Mouse (Mus musculus): ENCODE data around the gene Fgfr2. TPM values are rescaled to one million over a fixed set of nuclear protein-coding genes. Genes with fewer than 3 reads are reported as not detected.

The Fgfr2 gene
- polyA plus RNA-seq, 1 experiment from 2014 or later, result 39.4 TPM

DNA sequence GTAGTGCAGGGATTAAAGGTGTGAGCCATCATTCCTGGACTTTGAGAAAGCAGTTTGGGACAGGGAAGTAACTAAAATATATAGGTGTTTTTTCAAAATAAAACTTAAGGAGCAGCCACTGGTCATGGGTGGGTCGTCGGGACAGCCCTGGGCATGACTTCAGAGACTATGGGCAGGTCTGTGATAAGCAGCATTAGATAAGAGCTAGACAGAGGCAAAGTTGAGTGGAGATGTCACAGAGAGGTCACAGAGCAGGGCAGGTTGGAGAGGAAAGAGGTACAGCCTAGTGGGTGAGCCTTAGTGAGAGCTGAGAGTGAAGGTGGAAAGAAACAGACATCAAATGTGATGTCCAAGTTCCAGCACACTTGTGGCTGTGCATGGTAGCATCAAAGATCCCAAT is 2086.1 kb downstream of the Fgfr2 start:
- Histone ChIP-seq H3K27me3 (no peaks in the 10 kb centered on the region), H3K4me2 (replicated peaks) (no peak overlapping the region), H3K4me3 (replicated peaks) (no peak overlapping the region), H3K27ac (no peak overlapping the region), H3K4me1 (replicated peaks) (no peaks in the 10 kb centered on the region), H3K9me3 (no peaks in the 10 kb centered on the region), H3K9ac (replicated peaks) (no peak overlapping the region), H3K36me3 (no peaks in the 10 kb centered on the region)
- WGBS, result 90% methylated on average over 2 of the region's 2 CpGs
- ATAC-seq, result no peak

DNA sequence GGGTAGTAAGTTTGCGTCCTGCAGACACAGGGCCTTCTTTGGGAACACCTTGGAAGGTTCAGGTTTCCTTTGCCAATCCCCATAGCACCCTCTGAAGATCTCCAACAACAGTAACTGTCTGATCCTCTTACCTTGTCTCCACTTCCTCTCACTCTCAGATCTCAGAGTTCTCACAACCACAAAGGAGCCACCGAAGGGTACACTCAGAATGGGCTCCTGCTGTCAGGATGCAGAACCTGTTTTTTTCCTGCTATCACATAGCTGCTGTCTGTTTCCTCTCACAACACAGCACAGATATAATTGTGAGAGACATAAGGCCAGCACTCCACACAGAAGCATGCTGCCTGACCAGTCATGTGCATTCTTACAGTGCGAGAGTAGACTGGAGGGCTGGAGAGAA is 2086.8 kb downstream of the Fgfr2 start:
- Histone ChIP-seq H3K27ac (no peak overlapping the region), H3K9ac (replicated peaks) (no peak overlapping the region), H3K27me3 (no peaks in the 10 kb centered on the region), H3K4me3 (replicated peaks) (no peak overlapping the region), H3K4me1 (replicated peaks) (no peaks in the 10 kb centered on the region), H3K4me2 (replicated peaks) (no peak overlapping the region), H3K9me3 (no peaks in the 10 kb centered on the region), H3K36me3 (no peaks in the 10 kb centered on the region)
- ATAC-seq, result no peak
- 89% methylated on average over 3 of the region's 3 CpGs for WGBS

DNA sequence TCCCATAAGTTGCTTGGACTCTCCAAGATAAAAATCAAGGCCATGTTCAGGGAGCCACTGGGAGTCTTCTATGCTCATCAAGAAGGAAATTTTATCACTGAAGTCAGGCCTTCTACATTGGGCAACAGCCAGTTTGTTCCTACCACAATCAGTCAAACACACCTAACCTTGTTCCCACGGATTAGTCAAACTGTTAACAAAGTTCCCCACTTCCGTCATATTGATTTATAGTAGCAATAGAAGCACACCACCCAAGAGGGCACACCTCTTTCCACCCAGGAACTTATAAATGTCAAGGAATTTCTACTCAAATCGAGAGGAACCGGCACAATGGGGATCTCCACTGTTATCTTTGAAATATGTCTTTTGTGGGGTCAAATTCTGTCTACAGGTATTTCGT is 2091.4 kb downstream of the Fgfr2 start, which contains the start of gene Dmbt1:
TSS of gene Dmbt1 (plus strand) at position 299 of the 400 bp plus-strand sequence.
- Histone ChIP-seq H3K4me2 (replicated peaks) (no peak within 1 kb of the TSS), H3K4me3 (replicated peaks) (no peak within 1 kb of the TSS), H3K27ac (no peak within 1 kb of the TSS), H3K9me3 (no peaks in the 10 kb centered on the region), H3K27me3 (no peaks in the 10 kb centered on the region), H3K36me3 (no peaks in the 10 kb centered on the region), H3K4me1 (replicated peaks) (no peaks in the 10 kb centered on the region), H3K9ac (replicated peaks) (no peak within 1 kb of the TSS)
- ATAC-seq, result no peak
- WGBS, result 89% methylated on average over 5 of the region's 5 CpGs

DNA sequence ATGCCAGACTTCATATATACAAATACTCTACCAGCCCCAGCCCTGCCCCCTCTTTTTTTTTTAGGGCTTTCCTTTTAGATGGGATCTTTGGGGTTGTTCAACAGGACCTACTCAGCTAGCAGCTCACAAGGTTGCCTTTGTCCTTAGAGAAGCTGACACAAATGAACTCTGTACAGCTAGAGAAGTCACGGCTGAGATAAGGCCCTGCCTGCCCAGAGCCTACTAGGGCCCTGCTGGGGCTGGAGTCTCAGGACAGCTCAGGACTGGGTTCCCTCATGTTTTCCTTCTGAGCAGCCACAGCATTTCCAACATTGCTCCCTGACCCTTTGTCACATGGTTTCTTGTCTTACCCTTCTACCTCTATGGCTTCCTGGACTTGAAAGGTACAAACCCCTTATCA is 2095.6 kb downstream of the Fgfr2 start:
- Histone ChIP-seq H3K27ac (no peak overlapping the region), H3K4me2 (replicated peaks) (no peak overlapping the region), H3K36me3 (no peaks in the 10 kb centered on the region), H3K9me3 (no peaks in the 10 kb centered on the region), H3K4me1 (replicated peaks) (no peaks in the 10 kb centered on the region), H3K27me3 (no peaks in the 10 kb centered on the region), H3K4me3 (replicated peaks) (no peak overlapping the region), H3K9ac (replicated peaks) (no peak overlapping the region)
- ATAC-seq, result no peak
- 86% methylated on average over 1 of the region's 1 CpGs for WGBS

GRCm38 (mm10) chr7:131024807-131025206 is 2098.3 kb downstream of the Fgfr2 start:
- no peak overlapping the region for H3K4me2 ChIP-seq (replicated peaks)
- WGBS, result 84% methylated on average over 1 of the region's 1 CpGs
- H3K9ac ChIP-seq (replicated peaks), result no peak overlapping the region
- no peak for ATAC-seq
- no peak overlapping the region for H3K4me3 ChIP-seq (replicated peaks)
- H3K27me3 ChIP-seq, result no peaks in the 10 kb centered on the region
- no peak overlapping the region for H3K27ac ChIP-seq
- no peaks in the 10 kb centered on the region for H3K36me3 ChIP-seq
- no peaks in the 10 kb centered on the region for H3K4me1 ChIP-seq (replicated peaks)
- H3K9me3 ChIP-seq, result no peaks in the 10 kb centered on the region

- H3K36me3 ChIP-seq, result no peaks in the 10 kb centered on the region
- no peaks in the 10 kb centered on the region for H3K4me1 ChIP-seq (replicated peaks)
- WGBS, result 93% methylated on average over 2 of the region's 2 CpGs
- no peak overlapping the region for H3K27ac ChIP-seq
- no peak overlapping the region for H3K4me3 ChIP-seq (replicated peaks)
- H3K9ac ChIP-seq (replicated peaks), result no peak overlapping the region
- no peak for ATAC-seq
- H3K9me3 ChIP-seq, result peaks cover 5% of the 10 kb centered on the region
- no peak overlapping the region for H3K4me2 ChIP-seq (replicated peaks)
- no peaks in the 10 kb centered on the region for H3K27me3 ChIP-seq
These were observed 2104.0 kb downstream of the Fgfr2 start for GRCm38 (mm10) chr7:131019181-131019580.

GRCm38 (mm10) chr7:131011901-131012300 is 2111.2 kb downstream of the Fgfr2 start:
- 79% methylated on average over 1 of the region's 1 CpGs for WGBS

GRCm38 (mm10) chr7:131009178-131009577 is 2114.0 kb downstream of the Fgfr2 start:
- no peak for ATAC-seq
- H3K9ac ChIP-seq (replicated peaks), result no peak overlapping the region
- H3K4me3 ChIP-seq (replicated peaks), result no peak overlapping the region
- H3K4me2 ChIP-seq (replicated peaks), result no peak overlapping the region
- H3K27ac ChIP-seq, result no peak overlapping the region
- no peaks in the 10 kb centered on the region for H3K4me1 ChIP-seq (replicated peaks)
- 87% methylated on average over 5 of the region's 5 CpGs for WGBS
- no peaks in the 10 kb centered on the region for H3K36me3 ChIP-seq
- no peaks in the 10 kb centered on the region for H3K27me3 ChIP-seq
- H3K9me3 ChIP-seq, result peaks cover 16% of the 10 kb centered on the region

More at GRCm38 (mm10) chr7:131011901-131012300, 2111.2 kb downstream of the Fgfr2 start:
- Histone ChIP-seq H3K9ac (replicated peaks) (no peak overlapping the region), H3K4me2 (replicated peaks) (no peak overlapping the region), H3K4me1 (replicated peaks) (no peaks in the 10 kb centered on the region), H3K4me3 (replicated peaks) (no peak overlapping the region), H3K36me3 (no peaks in the 10 kb centered on the region), H3K9me3 (peaks cover 7% of the 10 kb centered on the region; the same call in 1 of the 2 replicates), H3K27me3 (no peaks in the 10 kb centered on the region), H3K27ac (no peak overlapping the region)
- no peak for ATAC-seq

GRCm38 (mm10) chr7:131007221-131007620 is 2115.9 kb downstream of the Fgfr2 start:
- H3K27me3 ChIP-seq, result no peaks in the 10 kb centered on the region
- 96% methylated on average over 2 of the region's 2 CpGs for WGBS
- H3K4me3 ChIP-seq (replicated peaks), result no peak overlapping the region
- H3K9ac ChIP-seq (replicated peaks), result no peak overlapping the region
- H3K4me2 ChIP-seq (replicated peaks), result no peak overlapping the region
- no peaks in the 10 kb centered on the region for H3K4me1 ChIP-seq (replicated peaks)
- peaks cover 16% of the 10 kb centered on the region for H3K9me3 ChIP-seq
- no peak for ATAC-seq
- H3K27ac ChIP-seq, result no peak overlapping the region
- no peaks in the 10 kb centered on the region for H3K36me3 ChIP-seq

DNA sequence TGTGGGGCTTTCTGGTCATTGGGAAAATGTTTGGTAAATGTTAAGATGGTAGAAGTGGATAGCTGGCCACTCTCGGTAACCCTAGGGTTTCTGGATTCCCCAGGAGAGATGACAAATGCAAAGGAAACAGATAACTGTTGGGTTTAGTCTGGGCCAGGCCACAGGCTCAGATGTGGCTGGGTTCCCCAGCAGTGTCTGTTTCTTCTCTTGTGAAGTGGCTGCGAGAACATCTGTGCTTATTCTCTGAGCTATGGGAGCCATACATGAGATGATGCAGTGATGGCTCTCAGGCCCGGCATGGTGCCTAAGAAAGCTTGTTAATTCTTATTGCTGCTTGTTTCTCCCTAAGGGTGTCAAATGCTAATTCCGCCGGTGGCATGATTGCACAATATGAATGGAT is 2119.1 kb downstream of the Fgfr2 start:
- WGBS, result 93% methylated on average over 5 of the region's 5 CpGs
- Histone ChIP-seq H3K27ac (no peak overlapping the region), H3K4me3 (replicated peaks) (no peak overlapping the region), H3K9ac (replicated peaks) (no peak overlapping the region), H3K4me2 (replicated peaks) (no peak overlapping the region), H3K9me3 (peaks cover 16% of the 10 kb centered on the region), H3K36me3 (no peaks in the 10 kb centered on the region), H3K4me1 (replicated peaks) (no peaks in the 10 kb centered on the region), H3K27me3 (no peaks in the 10 kb centered on the region)
- ATAC-seq, result no peak

DNA sequence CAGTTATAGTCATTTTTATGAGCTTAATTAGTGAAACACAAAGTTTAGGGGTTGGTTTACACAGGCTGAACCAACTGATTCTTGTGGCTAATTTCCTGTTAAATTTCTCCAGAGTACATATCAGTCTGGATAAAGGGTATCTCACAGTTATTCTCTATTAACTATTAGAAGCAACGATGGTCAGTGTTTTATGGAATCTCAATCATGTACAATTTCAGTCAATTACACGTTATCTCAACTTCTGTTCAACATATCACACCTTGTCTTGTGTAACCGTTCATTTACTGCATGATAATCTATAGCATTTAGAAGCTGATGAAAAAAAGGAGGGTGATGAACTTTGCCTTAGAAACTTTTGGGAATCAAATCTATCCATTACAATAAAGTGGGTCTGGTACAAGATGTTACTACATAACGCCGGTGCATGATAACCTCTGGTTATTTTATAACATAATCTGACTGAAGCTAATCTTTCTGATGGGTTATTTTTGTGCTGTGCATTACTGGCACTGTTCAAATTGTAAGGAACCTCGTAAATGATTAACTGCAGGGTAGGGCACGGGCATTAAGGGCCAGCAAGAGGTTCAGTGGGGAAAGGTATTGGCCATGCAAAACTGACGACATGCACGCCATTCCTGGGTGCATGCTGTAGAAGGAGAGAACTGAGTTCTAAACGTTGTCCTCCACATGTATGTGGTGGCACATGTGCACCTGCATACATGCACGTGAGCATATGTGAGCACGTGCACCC is 2121.0 kb downstream of the Fgfr2 start:
- 92% methylated on average over 12 of the region's 12 CpGs for WGBS

GRCm38 (mm10) chr7:130993907-130994306 is 2129.2 kb downstream of the Fgfr2 start:
- no peak overlapping the region for H3K4me2 ChIP-seq (replicated peaks)
- no peaks in the 10 kb centered on the region for H3K27me3 ChIP-seq
- no peak for ATAC-seq
- H3K36me3 ChIP-seq, result no peaks in the 10 kb centered on the region
- no peak overlapping the region for H3K4me3 ChIP-seq (replicated peaks)
- H3K9me3 ChIP-seq, result no peaks in the 10 kb centered on the region
- no peak overlapping the region for H3K27ac ChIP-seq
- H3K4me1 ChIP-seq (replicated peaks), result no peaks in the 10 kb centered on the region
- no peak overlapping the region for H3K9ac ChIP-seq (replicated peaks)
- WGBS, result 52% methylated on average over 8 of the region's 8 CpGs

More for the DNA sequence above, 2121.0 kb downstream of the Fgfr2 start:
- H3K9ac ChIP-seq (replicated peaks), result no peak overlapping the region
- no peaks in the 10 kb centered on the region for H3K36me3 ChIP-seq
- no peak for ATAC-seq
- no peak overlapping the region for H3K27ac ChIP-seq
- H3K9me3 ChIP-seq, result peaks cover 12% of the 10 kb centered on the region
- H3K4me2 ChIP-seq (replicated peaks), result no peak overlapping the region
- no peaks in the 10 kb centered on the region for H3K27me3 ChIP-seq
- H3K4me1 ChIP-seq (replicated peaks), result no peaks in the 10 kb centered on the region
- no peak overlapping the region for H3K4me3 ChIP-seq (replicated peaks)

Data from midbrain, embryonic 13.5 days (tissue).